Mouse (Mus musculus) testis, postnatal 10 days (tissue): ENCODE results near the gene Vps8.

Experiments used
- DNase-seq: peaks from one replicate; pipeline ENCODE4 v3.0.0; 2021; ENCODE audit warnings: low spot score

Vps8 gene

DNA sequence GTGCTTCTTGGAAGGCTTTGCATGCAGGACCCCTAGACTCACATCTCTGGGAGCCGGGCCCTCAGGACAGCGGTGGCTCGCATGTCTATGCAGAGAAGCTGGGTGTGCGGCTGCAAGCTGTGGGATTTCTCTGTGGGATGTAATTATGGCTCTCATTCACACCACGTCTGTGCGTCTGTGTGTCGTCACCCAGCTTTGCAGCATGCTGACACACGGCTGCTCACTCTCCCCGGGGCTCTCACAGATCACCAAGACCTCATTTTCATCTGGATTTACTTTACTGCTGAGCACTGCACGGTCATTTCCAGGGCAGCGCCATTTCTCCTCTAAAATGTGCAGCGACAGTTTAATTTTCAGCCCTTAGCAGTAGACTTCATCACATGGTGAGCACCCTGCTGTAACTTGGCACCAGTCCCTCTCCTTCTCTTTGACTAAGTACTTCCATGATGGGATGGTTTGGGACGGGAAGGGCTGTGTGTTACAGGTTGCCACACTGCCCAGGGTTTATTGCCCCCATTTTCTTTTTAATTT, 205.2 kb downstream of the Vps8 start:
- DNase-seq = no peak

- no peak for DNase-seq
Measured at GRCm38 (mm10) chr16:21630614-21631013, 207.7 kb downstream of the Vps8 start.

DNA sequence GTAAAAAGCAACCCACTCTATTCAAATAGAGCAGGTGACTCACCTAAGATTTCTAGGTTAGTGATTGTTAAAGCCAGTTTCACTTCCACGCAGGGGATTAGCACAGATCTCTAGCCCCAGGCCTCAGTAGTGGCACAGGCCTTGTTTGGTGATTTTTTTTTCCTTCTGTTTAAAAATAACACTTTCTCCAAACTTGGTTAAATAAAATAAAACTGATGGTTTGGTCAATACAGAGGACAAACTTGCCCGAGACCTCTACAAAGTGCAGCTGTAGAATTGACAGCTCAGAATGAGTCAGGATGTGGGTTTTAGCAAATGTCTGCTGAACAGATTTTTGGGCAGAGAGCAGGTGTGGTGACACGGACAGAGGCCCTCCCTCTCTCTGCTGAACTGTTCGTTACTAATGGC, 208.9 kb downstream of the Vps8 start:
- DNase-seq = no peak

DNA sequence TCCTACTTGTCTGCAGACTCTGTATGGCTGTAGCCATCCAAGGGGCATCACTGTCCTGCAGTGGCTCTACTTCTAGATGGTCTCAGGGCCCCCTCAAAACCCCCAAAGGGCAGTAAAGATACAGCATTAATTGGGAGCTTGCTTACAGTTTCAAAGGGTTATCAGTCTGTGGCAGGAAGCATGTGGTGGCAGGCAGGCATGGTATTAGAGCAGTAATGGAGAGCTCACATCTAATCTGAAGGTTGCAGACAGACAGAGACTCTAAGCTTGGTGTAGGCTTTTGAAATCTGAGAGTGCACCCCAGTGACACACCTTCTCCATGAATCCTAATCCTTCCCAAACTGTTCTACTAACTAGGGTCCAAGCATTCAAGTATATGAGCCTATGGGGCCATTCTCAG, 211.5 kb downstream of the Vps8 start:
- DNase-seq = no peak

- no peak for DNase-seq
Measured at GRCm38 (mm10) chr16:21636156-21636853, 213.4 kb downstream of the Vps8 start.

DNA sequence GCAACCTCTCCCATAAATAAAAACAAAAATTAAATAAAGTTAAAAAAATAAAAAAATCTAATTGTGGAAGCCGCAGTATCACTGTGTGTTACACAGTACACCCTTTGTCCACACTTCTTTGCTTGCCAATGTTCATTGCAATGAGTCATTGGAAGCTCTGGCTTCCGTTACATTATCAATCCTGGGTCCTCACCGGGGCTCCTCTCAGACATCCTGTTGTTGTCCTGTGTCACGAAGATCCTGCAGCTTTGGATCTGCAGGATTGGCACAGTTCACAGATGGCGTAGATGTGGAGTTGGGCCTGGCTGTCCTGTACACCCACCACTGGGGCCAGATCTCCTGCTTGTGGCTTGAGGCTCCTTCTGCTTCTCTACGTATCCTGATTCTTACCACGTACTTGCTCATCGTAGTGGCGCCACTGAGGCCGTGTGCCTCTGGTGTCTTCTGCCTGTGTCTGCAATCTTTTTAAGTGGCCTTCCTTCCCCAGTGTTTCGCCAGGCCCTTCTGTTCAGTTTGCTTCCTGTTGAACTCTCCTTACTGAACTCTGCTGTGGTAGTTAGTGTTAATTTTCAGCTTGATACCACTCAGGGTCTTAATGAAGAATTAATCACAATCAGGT, 214.4 kb downstream of the Vps8 start:
- no peak for DNase-seq

- no peak for DNase-seq
Measured at GRCm38 (mm10) chr16:21640766-21641499, 218.0 kb downstream of the Vps8 start.

DNA sequence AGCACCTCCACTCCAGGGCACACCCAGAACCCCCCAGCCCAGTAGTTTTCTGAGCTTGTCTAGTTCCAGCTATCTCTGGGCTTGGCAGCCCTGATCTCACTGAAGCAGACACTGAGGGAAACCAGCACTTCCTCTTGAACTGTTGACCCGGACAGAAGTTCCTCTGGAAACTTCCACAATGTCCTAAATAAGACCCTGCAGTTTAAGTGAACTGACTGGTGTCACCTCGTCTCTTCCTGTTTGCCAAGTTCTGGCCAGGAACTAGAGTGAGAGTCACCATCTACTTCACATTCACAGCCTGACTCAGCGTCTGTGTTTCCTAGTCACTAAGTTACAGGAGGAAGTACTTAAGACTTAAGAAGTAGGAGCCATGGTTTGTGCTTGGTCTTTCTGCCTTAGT, 219.0 kb downstream of the Vps8 start:
- no peak for DNase-seq

DNA sequence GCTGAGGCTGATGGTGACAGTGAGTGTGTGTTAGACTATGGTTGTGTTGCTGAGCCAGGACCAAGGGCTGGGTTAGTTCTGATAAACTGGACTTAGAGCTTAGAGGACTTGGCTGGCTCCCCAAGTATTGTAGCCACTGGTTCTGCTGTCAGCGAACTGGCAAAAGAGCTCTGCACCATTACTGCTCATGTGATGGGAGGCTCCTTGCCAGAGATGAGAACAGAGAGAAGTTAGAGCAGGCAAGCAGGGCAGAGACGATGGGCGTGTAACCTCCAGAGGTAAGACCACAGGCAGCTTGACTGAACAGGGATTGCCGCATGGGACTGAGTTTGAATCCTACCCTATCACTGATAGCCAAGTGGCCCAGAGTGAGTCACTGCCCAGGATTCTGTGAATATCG, 220.0 kb downstream of the Vps8 start:
- no peak for DNase-seq

- DNase-seq = no peak
Measured at GRCm38 (mm10) chr16:21643621-21644041, 220.7 kb downstream of the Vps8 start.

DNA sequence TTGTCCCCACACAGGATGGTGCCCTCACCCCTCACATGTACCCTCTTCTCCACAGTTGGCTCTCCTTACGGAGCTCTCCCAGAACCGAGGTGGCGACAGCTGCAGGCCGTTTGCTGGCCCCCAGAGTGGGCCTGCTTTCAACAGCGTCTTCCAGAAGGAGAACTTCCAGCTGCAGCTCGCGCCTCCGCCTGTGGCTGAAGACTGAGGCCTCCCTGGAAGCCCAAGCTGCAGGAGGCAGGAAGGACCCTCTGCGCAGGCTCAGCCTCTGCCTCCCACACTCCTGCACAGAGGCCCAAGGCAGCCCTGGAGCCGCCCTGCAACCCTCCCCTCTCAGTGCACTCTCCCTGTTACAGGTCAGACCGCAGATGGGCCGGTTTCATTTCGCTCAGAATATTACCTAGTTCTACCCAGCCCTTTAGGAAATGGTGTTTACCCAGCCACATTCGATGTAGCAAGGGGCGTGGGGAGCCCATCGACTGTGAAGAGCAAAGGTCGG, 221.2 kb downstream of the Vps8 start:
- peak; percentile 70 for DNase-seq

DNA sequence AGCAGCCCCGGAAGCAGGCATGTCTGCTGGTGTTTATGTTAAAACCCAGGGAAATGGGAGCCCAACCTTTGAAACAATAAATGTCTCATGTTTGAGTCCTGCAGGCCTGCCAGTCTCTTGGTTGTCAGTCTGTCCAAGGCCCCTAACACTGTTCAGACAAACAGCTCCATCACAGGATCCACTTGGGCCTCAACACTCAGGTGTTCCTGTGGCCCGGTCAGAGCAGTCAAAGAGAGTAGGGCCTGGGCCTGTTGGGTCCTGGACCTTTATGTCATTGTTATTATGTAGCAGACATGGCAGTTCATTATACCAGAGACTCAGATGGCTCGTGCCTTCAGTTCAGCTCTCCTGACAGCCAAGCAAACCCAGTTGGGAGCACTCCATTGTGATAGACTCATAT, 221.7 kb downstream of the Vps8 start:
- no peak for DNase-seq

DNA sequence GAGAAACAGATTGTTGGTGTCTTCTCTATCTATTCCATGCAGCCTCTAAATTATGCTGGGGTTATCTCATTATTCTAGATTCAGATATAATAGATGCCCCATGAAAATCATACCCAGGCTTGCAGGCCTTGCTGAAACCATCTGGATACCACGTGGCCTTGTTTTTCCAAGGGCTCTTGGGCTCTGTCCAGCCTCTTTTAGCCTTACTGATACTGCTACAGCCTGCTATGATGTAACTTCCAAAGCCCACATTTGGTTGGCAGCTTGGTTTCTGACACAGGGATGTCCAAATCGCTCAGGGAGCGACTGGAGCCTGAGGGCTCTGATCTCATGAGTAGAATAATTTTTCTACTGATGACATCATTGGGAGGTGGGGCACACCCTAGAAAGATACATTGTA, 223.0 kb downstream of the Vps8 start:
- DNase-seq = no peak

DNA sequence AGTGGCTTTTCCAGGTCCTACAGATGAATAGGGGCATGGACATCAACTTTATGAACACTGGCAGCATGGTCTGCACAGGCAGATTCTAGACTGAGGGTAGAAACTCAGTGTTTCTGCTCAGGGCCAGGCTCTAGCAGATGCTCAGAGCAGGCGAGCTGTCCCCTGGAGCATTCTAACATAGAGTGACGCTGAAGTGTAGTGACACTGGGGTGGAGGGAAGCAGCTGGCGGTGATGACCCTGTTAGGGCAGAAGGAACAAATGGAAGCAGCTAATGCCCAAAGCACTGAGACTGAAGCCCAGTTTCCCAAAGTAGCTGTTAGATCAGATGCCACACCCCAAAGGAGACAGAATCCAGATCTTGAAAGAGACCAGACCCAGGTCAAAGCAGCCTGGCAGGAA, 223.6 kb downstream of the Vps8 start:
- DNase-seq = no peak

GRCm38 (mm10) chr16:21648800-21649199, 225.9 kb downstream of the Vps8 start:
- peak; percentile 4 for DNase-seq

GRCm38 (mm10) chr16:21650289-21650688, 227.4 kb downstream of the Vps8 start:
- peak; percentile 2 for DNase-seq

- no peak for DNase-seq
Measured at GRCm38 (mm10) chr16:21651161-21651560, 228.2 kb downstream of the Vps8 start.

DNA sequence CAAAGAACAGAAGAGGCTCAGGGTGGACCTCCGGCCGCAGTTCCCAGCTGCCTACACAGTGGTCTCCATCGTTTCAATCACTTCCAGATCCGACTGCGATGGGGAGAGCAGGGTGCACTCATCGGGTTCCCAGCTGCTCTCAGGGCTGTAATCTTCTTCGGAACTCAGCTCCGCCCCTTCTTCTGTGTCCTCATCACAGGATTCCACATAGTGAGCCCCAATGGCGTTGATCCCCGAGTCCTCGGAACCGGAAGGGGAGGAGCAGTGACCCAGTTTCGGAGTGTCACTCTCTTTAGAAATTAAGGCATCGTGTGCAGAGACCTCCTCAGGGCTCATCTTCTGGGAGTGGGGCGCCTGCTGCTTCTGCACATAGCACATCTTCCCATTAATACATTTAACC, 230.2 kb downstream of the Vps8 start:
- no peak for DNase-seq

- no peak for DNase-seq
Measured at GRCm38 (mm10) chr16:21654384-21654783, 231.5 kb downstream of the Vps8 start.

GRCm38 (mm10) chr16:21655291-21655690, 232.4 kb downstream of the Vps8 start:
- no peak for DNase-seq

DNA sequence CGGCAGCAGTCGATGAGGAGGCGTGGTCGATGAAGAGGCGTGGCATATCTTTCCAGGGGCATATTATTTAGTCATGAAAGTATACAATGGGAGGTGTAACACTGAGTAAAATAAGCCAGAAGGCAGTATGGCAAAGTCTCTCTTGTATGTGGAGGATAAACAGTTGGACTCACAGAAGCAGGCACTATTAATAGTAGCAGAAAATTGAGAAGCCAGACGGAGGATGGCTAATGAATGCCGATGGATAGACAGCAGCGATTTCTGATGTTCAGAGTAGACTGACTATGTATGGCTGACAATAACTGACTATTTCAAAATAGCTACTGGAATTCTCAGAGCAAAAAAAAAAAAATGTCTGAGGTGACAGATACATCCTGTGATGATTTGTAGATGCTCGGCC, 233.0 kb downstream of the Vps8 start:
- DNase-seq = no peak

DNA sequence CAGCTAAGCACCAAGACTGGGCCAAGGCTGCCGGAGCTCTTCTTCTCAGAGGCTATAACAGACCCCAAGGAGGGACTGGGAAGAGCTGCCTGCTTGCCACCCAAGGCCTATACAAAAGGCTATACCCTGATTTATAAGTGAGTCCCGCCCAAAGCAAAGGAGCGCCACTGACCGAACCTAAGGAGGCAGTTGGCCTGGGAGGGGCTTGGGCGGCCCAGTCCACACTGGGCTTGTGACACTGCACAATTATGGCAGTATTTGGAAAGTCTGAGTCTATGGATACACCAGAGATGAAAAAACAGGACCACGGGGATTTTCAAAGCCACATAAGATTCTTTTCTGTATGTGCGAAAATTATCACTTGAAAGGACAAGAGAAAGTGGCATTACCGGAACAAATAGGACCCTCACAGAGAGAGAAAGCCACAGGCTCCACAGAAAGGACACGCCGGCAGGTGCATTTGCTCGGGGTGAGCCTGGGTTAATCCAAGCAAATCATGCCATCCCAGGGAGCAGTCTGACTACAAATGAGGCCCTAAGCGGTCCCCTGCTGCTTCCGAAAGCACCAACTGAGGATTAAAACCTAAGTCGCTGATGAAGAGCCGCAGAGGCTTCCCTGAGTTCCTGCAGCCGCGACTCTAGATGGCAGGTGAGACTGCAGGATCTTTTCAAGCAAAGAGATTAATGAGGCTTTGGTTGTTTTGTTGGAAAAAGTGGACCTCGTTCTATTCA, 241.9 kb downstream of the Vps8 start:
- no peak for DNase-seq
